Mouse (Mus musculus) E14TG2a.4 (cell line): ENCODE data around the gene Olfr204.
"Not testable (repeated sequence)": the region's sequence is repeated elsewhere in the genome, so short reads cannot be mapped to it uniquely, and the experiment has no call there.

Source experiments
- H3K27me3 ChIP-seq: 2 replicates; pipeline ENCODE4 v1.6.1; 2014; ENCODE audit warnings: low read length, control low read depth; ENCODE audit not compliant: insufficient read depth
- H3K36me3 ChIP-seq: 2 replicates; pipeline ENCODE4 v1.6.1; 2014; ENCODE audit warnings: low read length, control low read depth; ENCODE audit not compliant: insufficient read depth
- H3K4me1 ChIP-seq: replicated peaks from 2 replicates; pipeline ENCODE4 v1.6.1; 2014; ENCODE audit warnings: low read depth, low read length, control low read depth
- H3K4me3 ChIP-seq: replicated peaks from 2 replicates; pipeline ENCODE4 v1.5.1; 2014; ENCODE audit warnings: mild to moderate bottlenecking, low read length
- H3K9me3 ChIP-seq: 2 replicates; pipeline ENCODE4 v1.6.1; 2014; ENCODE audit warnings: low read length, control low read depth
- CTCF ChIP-seq: conservative IDR thresholded peaks from 2 replicates; pipeline ENCODE4 v1.5.1; 2014; ENCODE audit warnings: low read length
- NANOG ChIP-seq: IDR thresholded peaks from 2 replicates; pipeline ENCODE4 v1.6.1; 2014; ENCODE audit warnings: borderline replicate concordance, low read length, mixed read lengths
- POU5F1 ChIP-seq: IDR thresholded peaks from 2 replicates; pipeline ENCODE4 v1.6.1; 2014; ENCODE audit warnings: low read length, borderline replicate concordance

The Olfr204 gene

GRCm38 (mm10) chr16:59318148-59318547, at the start of gene Olfr204:
Olfr204 (minus strand) TSS chr16:59318248.
- Histone ChIP-seq H3K4me3 (no peak within 1 kb of the TSS), H3K9me3 (peaks cover 17% of the 10 kb centered on the region), H3K27me3 (no peaks in the 10 kb centered on the region), H3K36me3 (no peaks in the 10 kb centered on the region), H3K4me1 (no peaks in the 10 kb centered on the region)
- no peak for TF ChIP-seq NANOG
- no peak for TF ChIP-seq POU5F1
- TF ChIP-seq CTCF: no peak

GRCm38 (mm10) chr16:59363893-59364292, 45.8 kb upstream of the Olfr204 start, which contains the start of gene Olfr209:
Olfr209 (minus strand) TSS chr16:59363993.
- peaks cover 26% of the 10 kb centered on the region for H3K9me3 ChIP-seq
- TF ChIP-seq POU5F1 (no peak), NANOG (no peak), CTCF (no peak)
- H3K4me1 ChIP-seq: no peaks in the 10 kb centered on the region
- no peaks in the 10 kb centered on the region for H3K36me3 ChIP-seq
- no peaks in the 10 kb centered on the region for H3K27me3 ChIP-seq
- H3K4me3 ChIP-seq: no peak within 1 kb of the TSS

GRCm38 (mm10) chr16:59349146-59349545, 31.1 kb upstream of the Olfr204 start, which contains the start of gene Olfr206:
Olfr206 (minus strand) TSS chr16:59349246.
- no peak for TF ChIP-seq NANOG
- TF ChIP-seq POU5F1: no peak
- TF ChIP-seq CTCF: no peak
- Histone ChIP-seq H3K4me1 (no peaks in the 10 kb centered on the region), H3K27me3 (no peaks in the 10 kb centered on the region)

GRCm38 (mm10) chr16:59331038-59331437, 13.0 kb upstream of the Olfr204 start, which contains the start of gene Olfr205:
Olfr205 (minus strand) TSS chr16:59331138.
- Histone ChIP-seq H3K4me3 (no peak within 1 kb of the TSS), H3K4me1 (no peaks in the 10 kb centered on the region), H3K9me3 (peaks cover 4% of the 10 kb centered on the region), H3K36me3 (no peaks in the 10 kb centered on the region), H3K27me3 (no peaks in the 10 kb centered on the region)
- TF ChIP-seq POU5F1 (no peak), NANOG (no peak), CTCF (no peak)

More at GRCm38 (mm10) chr16:59349146-59349545, 31.1 kb upstream of the Olfr204 start, which contains the start of gene Olfr206:
- no peaks in the 10 kb centered on the region for H3K36me3 ChIP-seq
- H3K9me3 ChIP-seq: no peaks in the 10 kb centered on the region
- no peak within 1 kb of the TSS for H3K4me3 ChIP-seq

- H3K4me1 ChIP-seq, H3K4me3 ChIP-seq, H3K27me3 ChIP-seq, H3K36me3 ChIP-seq: not testable (repeated sequence)
- peaks cover 20% of the 10 kb centered on the region for H3K9me3 ChIP-seq
Measured at GRCm38 (mm10) chr16:59323262-59323661, 5.2 kb upstream of the Olfr204 start.

GRCm38 (mm10) chr16:59298581-59298980, 19.5 kb downstream of the Olfr204 start, which contains the start of gene Olfr203:
Olfr203 (plus strand) TSS chr16:59298881.
- TF ChIP-seq POU5F1 (no peak), CTCF (no peak), NANOG (no peak)
- Histone ChIP-seq H3K4me3 (no peak within 1 kb of the TSS), H3K36me3 (no peaks in the 10 kb centered on the region), H3K27me3 (no peaks in the 10 kb centered on the region), H3K9me3 (no peaks in the 10 kb centered on the region), H3K4me1 (no peaks in the 10 kb centered on the region)

- not testable (repeated sequence) for H3K9me3 ChIP-seq, H3K4me1 ChIP-seq, H3K4me3 ChIP-seq, H3K27me3 ChIP-seq, H3K36me3 ChIP-seq
Measured at GRCm38 (mm10) chr16:59287576-59287975, 30.5 kb downstream of the Olfr204 start.

GRCm38 (mm10) chr16:59286693-59287092, 31.4 kb downstream of the Olfr204 start, which contains the start of gene Olfr202:
Olfr202 (minus strand) TSS chr16:59286793.
- Histone ChIP-seq H3K9me3 (no peaks in the 10 kb centered on the region), H3K4me3 (no peak within 1 kb of the TSS), H3K4me1 (no peaks in the 10 kb centered on the region), H3K27me3 (no peaks in the 10 kb centered on the region), H3K36me3 (no peaks in the 10 kb centered on the region)
- TF ChIP-seq CTCF (no peak), NANOG (no peak), POU5F1 (no peak)

- H3K9me3 ChIP-seq: no peaks in the 10 kb centered on the region
- TF ChIP-seq POU5F1 (no peak), CTCF (no peak), NANOG (no peak)
Measured at GRCm38 (mm10) chr16:59283476-59283875, 34.6 kb downstream of the Olfr204 start.

More at GRCm38 (mm10) chr16:59283476-59283875, 34.6 kb downstream of the Olfr204 start:
- Histone ChIP-seq H3K4me3 (no peak overlapping the region), H3K27me3 (no peaks in the 10 kb centered on the region), H3K4me1 (no peaks in the 10 kb centered on the region), H3K36me3 (no peaks in the 10 kb centered on the region)
